Mouse (Mus musculus) brain, embryonic 18.5 days (tissue): ENCODE results near the gene P4ha2.
A peak's percentile ranks its signal among the peaks of the same experiment; 100 is the strongest.

Source experiments
- DNase-seq: peaks from one replicate; pipeline ENCODE4 v3.0.0-alpha.2; 2012; ENCODE audit warnings: low read depth, low spot score

P4ha2 gene

GRCm38 (mm10) chr11:54100045-54100691 is at the start of gene P4ha2:
Gene P4ha2 (plus strand): TSS chr11:54100095.
- no peak for DNase-seq

- no peak for DNase-seq
These were observed 49.7 kb upstream of the P4ha2 start for GRCm38 (mm10) chr11:54050205-54050604.

GRCm38 (mm10) chr11:54051161-54051560 is 48.7 kb upstream of the P4ha2 start:
- no peak for DNase-seq

GRCm38 (mm10) chr11:54052128-54052527 is 47.8 kb upstream of the P4ha2 start:
- no peak for DNase-seq

GRCm38 (mm10) chr11:54053090-54053489 is 46.8 kb upstream of the P4ha2 start:
- DNase-seq, result no peak

- DNase-seq, result peak; percentile 34
These were observed 45.6 kb upstream of the P4ha2 start for GRCm38 (mm10) chr11:54054257-54054656.

- no peak for DNase-seq
These were observed 43.8 kb upstream of the P4ha2 start for GRCm38 (mm10) chr11:54056132-54056531.

- DNase-seq, result no peak
These were observed 42.5 kb upstream of the P4ha2 start for GRCm38 (mm10) chr11:54057428-54057827.

GRCm38 (mm10) chr11:54058056-54058617 is 41.8 kb upstream of the P4ha2 start:
- peak; percentile 34 for DNase-seq

GRCm38 (mm10) chr11:54058643-54059042 is 41.3 kb upstream of the P4ha2 start:
- DNase-seq, result peak; percentile 57

GRCm38 (mm10) chr11:54059526-54059925 is 40.4 kb upstream of the P4ha2 start:
- no peak for DNase-seq

- no peak for DNase-seq
These were observed 39.6 kb upstream of the P4ha2 start for GRCm38 (mm10) chr11:54060316-54060715.

- no peak for DNase-seq
These were observed 37.7 kb upstream of the P4ha2 start for GRCm38 (mm10) chr11:54062086-54062752.

- DNase-seq, result no peak
These were observed 37.0 kb upstream of the P4ha2 start for GRCm38 (mm10) chr11:54062753-54063471.

GRCm38 (mm10) chr11:54063472-54063775 is 36.5 kb upstream of the P4ha2 start:
- no peak for DNase-seq

- DNase-seq, result no peak
These were observed 35.4 kb upstream of the P4ha2 start for GRCm38 (mm10) chr11:54064412-54064978.

- no peak for DNase-seq
These were observed 34.6 kb upstream of the P4ha2 start for GRCm38 (mm10) chr11:54065106-54065914.

GRCm38 (mm10) chr11:54065915-54066178 is 34.0 kb upstream of the P4ha2 start:
- DNase-seq, result no peak

GRCm38 (mm10) chr11:54066400-54066799 is 33.5 kb upstream of the P4ha2 start:
- no peak for DNase-seq

- DNase-seq, result no peak
These were observed 32.4 kb upstream of the P4ha2 start for GRCm38 (mm10) chr11:54067318-54067995.

GRCm38 (mm10) chr11:54067996-54068519 is 31.8 kb upstream of the P4ha2 start:
- no peak for DNase-seq
